Mouse (Mus musculus) right cerebral cortex, postnatal 14 days (tissue): ENCODE measurements at regions not wholly inside any gene's neighbourhood (a gene's known extent, or its start where the extent isn't known, plus 50 kb on each side); places are given as distances from the start of the nearest gene placed in this dataset.

Experiments
- DNase-seq: peaks from one replicate; pipeline ENCODE4 v3.0.0; 2022

DNA sequence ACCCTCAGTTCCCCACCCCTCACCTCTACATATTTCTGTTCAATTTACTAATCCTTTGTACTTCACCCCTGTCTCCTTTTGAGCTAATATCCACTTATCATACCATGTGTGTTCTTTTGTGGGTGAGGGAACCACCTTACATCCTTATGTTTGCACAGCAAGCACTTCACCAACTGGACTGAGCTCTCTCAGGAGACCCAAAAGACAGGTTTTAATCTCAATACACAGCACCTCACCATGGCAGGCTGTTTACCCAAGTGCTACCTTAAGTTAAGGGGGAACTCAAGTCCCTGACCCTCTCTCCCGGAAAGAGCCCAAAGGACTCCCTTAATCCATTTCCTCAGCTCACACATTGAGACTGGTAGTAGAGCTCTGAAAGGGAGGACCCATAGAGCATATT, 62.3 kb upstream of the Agr3 start:
- DNase-seq, result no peak

DNA sequence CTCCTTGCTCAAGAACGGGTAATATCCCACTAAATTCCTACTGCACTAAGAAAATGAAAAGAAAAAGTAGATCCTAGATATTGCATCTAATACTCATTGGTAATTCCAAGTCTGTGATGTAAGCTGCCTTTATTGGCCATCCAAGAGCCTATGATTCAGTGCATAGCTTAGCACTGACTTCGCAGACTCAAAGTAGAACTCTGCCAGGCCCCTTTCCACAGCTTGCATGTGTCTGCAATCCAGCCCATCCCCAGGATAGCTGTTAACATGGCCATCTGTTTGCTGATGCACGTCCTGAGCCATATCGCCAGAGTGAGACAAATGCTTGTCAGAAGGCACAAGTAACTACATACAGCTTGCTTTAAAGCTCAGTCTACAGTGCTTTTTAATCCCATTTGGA, 72.3 kb upstream of the Agr3 start:
- DNase-seq, result peak; percentile 23

DNA sequence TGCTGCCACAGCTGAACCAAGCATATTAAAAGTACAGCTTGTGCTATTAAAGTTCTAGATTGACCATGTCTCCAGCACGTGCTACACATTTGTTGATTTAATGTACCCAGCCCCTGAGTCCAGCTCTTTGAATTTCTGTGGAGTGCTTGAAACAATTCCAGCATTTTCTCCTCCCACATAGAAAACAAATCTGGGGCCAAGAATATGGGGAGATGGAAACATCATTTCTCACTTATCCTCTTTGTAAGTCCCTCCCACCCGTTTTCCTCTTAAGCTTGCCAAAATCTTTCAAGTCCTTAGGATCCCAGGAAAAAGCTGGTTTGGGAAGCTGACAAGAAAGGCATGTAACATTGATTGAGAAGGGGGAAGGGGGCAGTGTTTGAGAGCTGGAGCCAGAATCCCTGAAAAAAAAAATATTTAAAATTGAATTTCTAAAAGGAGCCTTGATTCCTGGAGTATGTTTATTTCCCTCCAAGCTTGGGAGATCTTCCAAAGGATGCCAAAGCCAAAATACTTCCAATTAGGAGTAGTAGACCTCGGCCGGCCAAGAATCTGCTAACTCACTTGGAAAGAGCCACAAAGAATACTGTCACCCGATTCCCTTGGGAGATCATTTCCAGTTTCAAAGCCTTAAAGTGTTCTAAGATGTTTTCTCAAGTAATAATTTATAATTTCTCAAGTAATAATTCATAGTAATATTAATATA, 78.4 kb upstream of the Agr3 start:
- no peak for DNase-seq

DNA sequence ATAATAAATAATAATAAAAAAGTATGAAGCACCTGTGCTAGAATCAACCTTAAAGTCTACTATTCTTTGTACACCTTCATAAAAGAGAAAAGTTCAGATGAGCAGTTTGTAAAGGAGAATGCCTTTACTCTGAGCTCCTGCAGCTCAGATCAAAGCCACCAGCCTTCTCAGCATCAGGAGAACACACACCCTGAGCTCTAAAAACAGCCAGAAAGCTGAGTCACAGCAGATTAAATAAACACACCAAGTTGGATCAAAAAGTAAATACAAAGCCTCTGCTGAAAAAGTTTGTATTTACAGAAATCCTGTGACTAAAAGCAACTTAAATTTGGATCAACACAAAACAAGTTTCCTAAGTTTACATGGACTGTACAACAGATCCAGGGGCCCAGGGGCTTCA, 88.5 kb upstream of the Agr3 start:
- DNase-seq, result no peak

DNA sequence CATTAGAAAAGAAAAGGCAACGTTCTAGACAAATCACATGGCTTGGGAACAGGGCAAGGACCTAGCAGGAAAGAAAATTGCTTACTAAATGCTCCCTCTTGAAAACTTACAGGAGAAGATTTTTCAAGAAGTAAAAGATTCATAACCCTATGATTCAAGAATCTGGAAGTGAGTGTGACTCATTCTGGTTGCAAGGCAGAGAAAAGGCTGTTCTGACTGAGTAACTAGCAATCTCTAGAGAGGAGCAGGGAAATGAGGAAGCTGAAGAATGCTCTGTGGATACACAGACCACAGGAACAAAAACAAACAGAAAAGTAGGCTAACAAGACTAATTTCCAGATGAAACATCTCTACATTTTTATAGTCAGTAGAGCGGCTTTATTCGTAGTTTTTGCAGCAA, 92.1 kb upstream of the Agr3 start:
- no peak for DNase-seq

DNA sequence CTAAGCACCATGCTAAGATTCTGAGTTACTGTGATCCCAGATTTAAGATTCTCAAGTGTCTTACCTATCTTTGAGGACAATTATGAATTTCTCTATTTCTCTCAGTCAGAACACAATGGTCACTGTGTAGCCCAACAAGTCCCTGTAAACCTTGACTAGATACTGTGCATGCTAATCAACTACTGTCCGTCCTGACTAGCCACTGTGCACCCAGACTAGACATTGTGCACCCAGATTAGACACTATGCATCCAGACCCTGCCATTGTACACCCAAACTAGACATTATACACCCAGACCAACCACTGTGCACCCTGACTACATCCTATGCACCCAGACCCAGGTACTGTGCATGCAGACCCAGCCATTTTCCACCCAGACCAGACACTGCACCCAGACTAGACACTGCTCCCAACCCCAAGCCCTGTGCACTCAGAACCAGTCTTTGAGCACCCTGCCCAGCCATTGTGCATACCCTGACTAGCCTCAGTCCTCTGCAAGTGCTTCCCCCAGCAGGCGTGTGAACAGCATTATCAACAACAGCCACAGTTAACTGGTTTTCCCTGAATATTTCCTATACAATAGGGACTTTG, 93.4 kb upstream of the Agr3 start:
- no peak for DNase-seq

GRCm38 (mm10) chr12:35831268-35831667, 94.2 kb upstream of the Agr3 start:
- DNase-seq, result no peak

- DNase-seq, result no peak
Measured at GRCm38 (mm10) chr12:35827797-35828196, 97.6 kb upstream of the Agr3 start.

DNA sequence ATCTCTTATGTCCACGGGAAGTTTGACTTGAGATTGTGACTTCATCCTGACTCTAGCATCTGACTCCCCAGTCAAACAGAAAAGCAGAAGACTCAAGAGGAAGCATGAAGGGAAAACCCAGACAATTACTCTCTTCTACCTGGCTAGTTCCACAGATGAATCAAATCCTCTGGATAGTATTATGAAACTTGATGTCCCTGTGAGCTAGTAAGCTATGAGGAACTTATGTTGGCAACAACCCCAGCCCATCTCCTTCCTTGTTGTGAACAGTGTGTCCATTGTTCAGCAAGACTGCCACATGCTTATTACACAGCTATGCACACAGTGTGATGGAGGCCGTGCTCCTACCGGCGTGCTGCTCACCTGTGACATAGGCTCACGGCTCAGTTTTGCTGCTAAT, 98.4 kb upstream of the Agr3 start:
- no peak for DNase-seq

DNA sequence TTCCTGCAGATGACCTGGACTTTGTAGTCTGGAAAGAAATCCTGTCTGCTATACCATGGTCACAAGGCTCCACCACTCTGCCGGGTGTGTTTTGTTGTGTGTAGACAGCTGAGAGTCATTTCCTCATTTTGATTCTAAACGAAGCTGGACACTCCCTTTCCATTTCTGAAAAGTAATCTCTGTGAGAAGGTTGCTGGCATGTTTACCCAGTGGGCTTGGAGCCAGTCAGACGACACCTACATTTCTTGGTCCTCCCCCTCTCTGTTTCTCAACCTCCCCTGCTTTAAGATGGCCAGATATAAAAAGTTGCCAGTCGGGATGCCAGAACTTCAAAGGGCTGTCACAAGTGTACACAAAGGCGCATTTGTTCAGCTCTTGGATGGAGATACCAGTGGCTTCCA, 100.8 kb upstream of the Agr3 start:
- no peak for DNase-seq

- DNase-seq, result no peak
Measured at GRCm38 (mm10) chr12:35799261-35799660, 126.2 kb upstream of the Agr3 start.

DNA sequence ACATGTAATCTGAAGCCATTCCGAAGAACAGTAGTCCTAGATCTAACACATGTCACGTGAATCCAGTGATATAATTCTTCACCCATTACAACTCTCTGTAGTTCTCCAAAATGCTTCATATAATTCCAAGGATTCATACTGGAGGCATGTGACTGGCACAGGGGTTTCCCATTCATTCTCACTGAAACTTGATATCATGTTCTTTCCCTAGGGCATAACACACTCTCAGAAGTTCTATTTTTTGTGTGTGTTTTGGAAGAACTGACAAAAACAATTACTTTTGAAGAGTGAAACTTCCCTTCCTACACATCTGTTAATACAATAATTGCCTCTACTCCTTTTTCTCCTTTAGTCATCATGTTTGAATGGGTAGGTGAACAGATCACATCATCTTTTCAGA, 150.0 kb upstream of the Agr3 start:
- no peak for DNase-seq

DNA sequence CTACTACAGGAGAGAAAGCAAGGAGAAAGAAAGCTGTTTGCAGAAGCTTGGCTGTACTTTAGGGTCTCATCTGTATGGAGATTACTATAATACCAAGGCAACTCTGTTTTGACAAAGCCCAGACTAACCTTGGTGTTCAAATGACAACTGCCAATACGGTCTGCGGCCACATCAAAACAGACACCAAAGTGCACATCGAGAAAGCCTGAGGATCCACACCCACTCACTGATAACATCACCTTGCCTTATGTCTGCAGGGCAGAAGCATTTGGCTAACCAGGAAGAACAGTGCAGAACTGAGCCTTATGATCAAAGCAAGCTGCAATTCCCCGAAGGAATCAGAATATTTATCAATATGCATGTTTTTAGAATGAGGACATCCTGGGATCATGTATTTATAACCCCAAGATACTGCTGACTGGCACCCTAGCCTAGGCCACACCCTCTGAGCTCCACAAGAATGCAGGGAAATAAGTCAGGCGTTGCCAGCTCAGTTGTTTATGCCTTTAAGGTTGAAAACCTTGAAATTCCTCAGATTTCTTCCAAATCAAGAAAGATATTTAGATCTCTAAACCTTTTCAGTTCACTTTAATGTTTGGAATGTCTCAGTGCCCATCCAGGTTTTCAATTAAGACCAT, 154.9 kb upstream of the Agr3 start:
- no peak for DNase-seq

- no peak for DNase-seq
Measured at GRCm38 (mm10) chr12:35758916-35759315, 166.5 kb upstream of the Agr3 start.

- DNase-seq, result no peak
Measured at GRCm38 (mm10) chr12:35755159-35755558, 170.3 kb upstream of the Agr3 start.

DNA sequence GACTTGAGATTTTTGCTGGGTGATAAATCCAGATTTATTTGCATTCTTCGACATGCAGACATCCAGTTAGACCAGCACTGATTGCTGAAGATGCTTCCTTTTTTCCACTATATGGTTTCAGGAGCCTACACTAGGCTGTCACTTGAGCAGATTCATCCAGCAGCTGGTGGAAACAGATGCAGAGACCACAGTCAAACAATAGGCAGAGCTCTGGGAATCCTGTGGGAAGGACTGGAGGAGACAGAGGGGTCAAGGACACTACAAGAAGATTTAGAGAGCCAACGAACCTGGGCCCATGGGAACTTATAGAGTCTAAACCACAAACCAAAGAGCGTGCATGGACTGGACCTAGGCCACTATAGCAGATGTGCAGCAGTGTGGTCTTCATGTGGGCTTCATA, 177.4 kb upstream of the Agr3 start:
- DNase-seq, result no peak

GRCm38 (mm10) chr12:35746691-35747299, 178.6 kb upstream of the Agr3 start:
- DNase-seq, result no peak

- DNase-seq, result no peak
Measured at GRCm38 (mm10) chr12:35742729-35743128, 182.7 kb upstream of the Agr3 start.

GRCm38 (mm10) chr12:35736427-35736826, 189.0 kb upstream of the Agr3 start:
- no peak for DNase-seq

GRCm38 (mm10) chr12:35735002-35735401, 190.4 kb upstream of the Agr3 start:
- no peak for DNase-seq

- no peak for DNase-seq
Measured at GRCm38 (mm10) chr12:35734371-35734770, 191.0 kb upstream of the Agr3 start.

GRCm38 (mm10) chr12:35733580-35733979, 191.8 kb upstream of the Agr3 start:
- DNase-seq, result no peak

GRCm38 (mm10) chr12:35725910-35726309, 191.1 kb upstream of the Ahr start:
- DNase-seq, result no peak

DNA sequence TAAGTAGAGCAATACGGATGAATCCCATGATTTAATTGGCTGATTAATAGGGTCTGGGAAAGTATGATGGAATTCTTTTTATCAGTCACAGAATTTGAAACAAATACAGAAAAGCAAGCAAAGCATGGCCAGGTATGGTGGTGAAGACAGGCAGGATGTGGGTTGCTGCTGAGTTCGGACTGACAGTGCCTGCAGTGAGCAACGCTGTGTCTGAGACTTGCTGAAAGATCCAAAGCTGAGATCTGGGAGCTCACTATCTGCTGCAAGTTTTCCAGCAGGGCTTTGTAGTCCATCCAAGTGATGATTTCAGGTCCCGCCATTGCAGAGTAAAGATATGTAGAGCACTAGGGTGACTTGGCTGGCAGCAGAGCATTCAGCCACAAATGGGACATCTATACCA, 189.3 kb upstream of the Ahr start:
- no peak for DNase-seq
